Mouse (Mus musculus) hindbrain, embryonic 16.5 days (tissue): ENCODE data around the gene Mfsd12. TPM values are rescaled to one million over a fixed set of nuclear protein-coding genes. Genes with fewer than 3 reads are reported as not detected.

ENCODE experiments used
- ATAC-seq: fragments of 200-750 bp; cut with Nextera tagmentation; 2 replicates; pipeline ENCODE4 v1.8.0; 2017; ENCODE audit warnings: moderate TSS enrichment, moderate library complexity
- H3K27ac ChIP-seq: fragments of 300-500 bp; sonication (generic); 2 replicates; pipeline ENCODE4 v1.5.1; 2014; ENCODE audit warnings: low read depth, mild to moderate bottlenecking, control low read depth, low read length, moderate library complexity
- H3K27me3 ChIP-seq: fragments of 300-500 bp; sonication (generic); replicated peaks from 2 replicates; pipeline ENCODE4 v1.6.1; 2014; ENCODE audit warnings: low read length; ENCODE audit not compliant: control insufficient read depth, insufficient read depth
- H3K36me3 ChIP-seq: fragments of 300-500 bp; sonication (generic); 2 replicates; pipeline ENCODE4 v1.6.1; 2014; ENCODE audit warnings: mild to moderate bottlenecking, low read length, moderate library complexity, mixed read lengths; ENCODE audit not compliant: control insufficient read depth, insufficient read depth
- H3K4me1 ChIP-seq: fragments of 300-500 bp; sonication (generic); 2 replicates; pipeline ENCODE4 v1.6.1; 2014; ENCODE audit warnings: low read depth, low read length; ENCODE audit not compliant: control insufficient read depth, insufficient read depth
- H3K4me2 ChIP-seq: fragments of 300-500 bp; sonication (generic); 2 replicates; pipeline ENCODE4 v1.6.1; 2014; ENCODE audit warnings: mild to moderate bottlenecking, low read length, control low read depth, moderate library complexity
- H3K4me3 ChIP-seq: fragments of 300-500 bp; sonication (generic); 2 replicates; pipeline ENCODE4 v1.5.1; 2014; ENCODE audit warnings: mild to moderate bottlenecking, low read length, control low read depth, moderate library complexity
- H3K9ac ChIP-seq: fragments of 300-500 bp; sonication (generic); 2 replicates; pipeline ENCODE4 v1.6.1; 2014; ENCODE audit warnings: low read depth, mild to moderate bottlenecking, control low read depth, low read length, moderate library complexity
- H3K9me3 ChIP-seq: fragments of 300-500 bp; sonication (generic); 2 replicates; pipeline ENCODE4 v1.6.1; 2014; ENCODE audit warnings: mild to moderate bottlenecking, low read length, moderate library complexity; ENCODE audit not compliant: control insufficient read depth
- WGBS: fragments of 180-500 bp; shearing (Covaris S2); extraction: QIAGEN DNeasy Blood & Tissue Kit; methylation state at CpG from one replicate; pipeline ENCODE4 v1.1.7; 2014; 5-methylcytosine and 5-hydroxymethylcytosine counted together
- polyA plus RNA-seq: library from polyadenylated mRNA; unstranded; fragments of >200 nt; fragmentation: Nextera tagmentation; extraction: Ambion mirVana; gene quantifications from 2 replicates; pipeline ENCODE4 v1.2.1, GENCODE M21; 2015

Gene Mfsd12
- polyA plus RNA-seq, 1 experiment from 2014 or later, result 17.5 TPM

DNA sequence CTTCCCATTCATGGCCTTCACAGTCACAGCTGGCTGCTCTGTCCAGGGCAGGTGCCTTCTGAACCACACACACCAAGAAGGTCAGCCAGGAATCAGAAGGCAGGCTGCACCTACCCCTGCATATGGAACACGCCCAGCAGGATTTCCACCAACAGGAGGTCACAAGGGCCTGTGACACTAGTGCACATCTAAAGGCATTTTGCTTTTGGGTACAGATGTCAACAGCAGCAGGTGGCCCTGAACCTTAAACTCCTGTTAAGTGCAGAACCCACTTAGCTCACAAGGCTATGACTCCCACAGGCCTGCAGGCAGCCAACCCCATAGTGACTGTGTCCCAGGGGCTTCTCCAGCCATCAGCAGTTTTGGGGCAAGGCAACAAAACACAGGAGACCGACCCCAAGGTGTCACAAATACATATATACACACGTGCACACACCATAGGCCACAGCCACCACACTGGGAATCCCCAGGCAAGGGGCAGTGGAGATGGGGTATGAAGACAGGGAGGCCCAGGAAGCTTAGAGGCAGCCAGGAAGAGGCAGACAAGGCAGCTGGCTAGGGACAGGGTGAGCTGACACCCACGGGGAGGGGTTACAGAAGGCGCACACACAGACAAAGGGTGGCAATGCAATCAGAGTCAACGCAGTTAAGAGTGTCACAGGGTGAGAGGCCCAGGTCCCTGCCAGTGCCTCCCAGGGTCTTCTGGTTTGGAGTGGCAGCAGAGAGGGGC is 9.4 kb downstream of the Mfsd12 start:
- Histone ChIP-seq H3K9me3 (no peaks in the 10 kb centered on the region), H3K4me2 (no peak overlapping the region), H3K4me1 (peaks cover 10% of the 10 kb centered on the region), H3K4me3 (no peak overlapping the region), H3K9ac (no peak overlapping the region), H3K27me3 (peaks cover 10% of the 10 kb centered on the region), H3K27ac (no peak overlapping the region), H3K36me3 (peaks cover 40% of the 10 kb centered on the region)
- WGBS, result 78% methylated on average over 5 of the region's 6 CpGs
- no peak for ATAC-seq

DNA sequence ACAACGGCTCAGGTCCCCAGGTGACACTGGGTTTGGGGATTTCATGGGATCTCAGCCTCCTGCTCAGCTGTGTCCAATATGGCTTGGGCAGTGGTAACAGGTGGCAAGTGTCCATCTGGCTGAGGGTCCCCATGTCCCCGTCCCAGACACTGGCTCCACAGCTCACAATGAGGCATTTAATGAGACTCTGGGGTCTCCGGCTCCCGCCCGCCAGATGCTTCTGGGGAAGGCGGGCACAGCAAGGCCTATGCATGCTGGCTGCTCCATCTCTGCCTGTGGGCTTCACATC is 9.9 kb downstream of the Mfsd12 start:
- Histone ChIP-seq H3K27ac (no peak overlapping the region), H3K36me3 (peaks cover 37% of the 10 kb centered on the region), H3K27me3 (peaks cover 8% of the 10 kb centered on the region), H3K4me2 (no peak overlapping the region), H3K4me1 (peaks cover 10% of the 10 kb centered on the region), H3K9me3 (no peaks in the 10 kb centered on the region), H3K4me3 (no peak overlapping the region), H3K9ac (no peak overlapping the region)
- 52% methylated on average over 6 of the region's 6 CpGs for WGBS
- ATAC-seq, result no peak

DNA sequence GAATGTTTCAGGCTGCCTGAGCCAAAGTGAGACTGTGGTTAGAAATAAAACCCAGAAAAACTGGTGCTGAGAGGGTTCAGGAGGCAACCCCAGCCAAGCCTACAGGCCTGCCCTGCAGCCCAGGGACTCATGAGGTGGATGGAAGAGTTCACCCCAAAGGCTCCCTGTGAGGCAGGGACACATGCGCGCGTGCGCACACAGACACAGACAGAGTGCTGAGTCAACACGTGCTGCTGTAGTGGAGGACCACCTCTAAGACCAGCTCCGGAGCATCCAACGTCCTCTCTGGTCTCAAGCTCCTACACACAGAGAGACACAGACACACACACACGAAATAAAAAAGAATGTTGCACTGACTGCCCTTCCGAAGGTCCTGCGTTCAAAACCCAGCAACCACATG is 18.0 kb downstream of the Mfsd12 start:
- Histone ChIP-seq H3K9me3 (no peaks in the 10 kb centered on the region), H3K36me3 (peaks cover 4% of the 10 kb centered on the region; the same call in 1 of the 2 replicates), H3K4me3 (no peak overlapping the region), H3K27me3 (no peaks in the 10 kb centered on the region), H3K4me2 (no peak overlapping the region), H3K9ac (no peak overlapping the region), H3K27ac (no peak overlapping the region), H3K4me1 (peaks cover 20% of the 10 kb centered on the region)
- WGBS, result 93% methylated on average over 10 of the region's 10 CpGs
- ATAC-seq, result no peak

DNA sequence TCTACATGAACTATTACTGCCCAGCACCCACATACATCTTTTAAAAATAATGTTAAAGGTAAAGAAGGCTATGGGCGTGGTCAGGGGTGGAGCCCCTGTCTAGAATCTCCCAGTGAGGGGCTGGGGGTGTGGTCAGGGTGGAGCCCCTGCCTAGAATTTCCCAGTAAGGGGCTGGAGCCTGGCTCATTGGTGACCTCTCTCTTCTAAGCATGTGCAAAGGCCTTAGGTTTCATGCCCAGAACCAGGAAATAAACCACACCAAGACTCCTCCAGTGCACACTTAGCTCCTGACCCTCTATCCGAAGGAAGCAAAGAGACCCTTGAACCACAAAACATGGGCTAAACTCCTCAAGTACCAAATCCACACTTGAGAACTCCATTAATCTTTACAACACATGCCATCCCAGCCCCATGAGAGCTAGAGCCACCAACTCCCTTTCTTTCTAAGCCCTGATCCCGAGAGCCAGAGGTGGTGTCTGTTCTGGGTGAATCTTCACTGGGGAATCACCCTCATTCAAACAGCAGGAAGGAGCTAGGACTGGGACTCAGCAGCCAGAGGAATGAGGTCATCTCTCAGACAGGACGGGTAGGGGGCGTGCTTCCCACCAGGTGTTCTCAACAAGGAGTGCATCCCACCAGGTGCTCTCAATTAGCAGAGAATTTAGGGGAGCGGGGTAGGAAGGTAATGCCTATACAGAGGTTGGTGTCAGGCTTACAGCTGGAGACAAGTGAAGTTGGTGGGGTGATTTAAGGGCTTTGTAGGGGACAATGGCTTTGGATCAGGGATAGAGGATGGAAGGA is 19.5 kb downstream of the Mfsd12 start:
- H3K4me2 ChIP-seq, result peak overlapping the region; percentile 87
- peak overlapping the region; percentile 75 for H3K9ac ChIP-seq
- H3K4me1 ChIP-seq, result peaks cover 20% of the 10 kb centered on the region
- no peaks in the 10 kb centered on the region for H3K9me3 ChIP-seq
- H3K4me3 ChIP-seq, result peak overlapping the region; percentile 57
- no peak overlapping the region for H3K27ac ChIP-seq
- ATAC-seq, result no peak
- no peaks in the 10 kb centered on the region for H3K27me3 ChIP-seq
- WGBS, result 40% methylated on average over 6 of the region's 6 CpGs
- H3K36me3 ChIP-seq, result no peaks in the 10 kb centered on the region

DNA sequence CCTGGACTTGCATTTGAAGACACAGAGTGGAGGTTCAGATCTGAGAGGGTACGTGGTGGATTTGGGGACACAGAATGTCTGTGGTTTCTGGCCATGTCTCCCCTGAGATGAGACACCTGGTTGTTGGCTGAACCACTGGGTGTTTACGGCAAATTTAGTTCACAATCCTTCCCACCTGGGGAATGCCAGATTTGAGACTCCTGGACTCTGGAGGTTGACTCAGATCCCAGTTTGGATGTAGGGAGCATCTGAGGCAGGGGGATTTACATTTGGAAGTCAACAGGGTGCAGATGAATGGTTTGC is 20.0 kb downstream of the Mfsd12 start:
- Histone ChIP-seq H3K9me3 (no peaks in the 10 kb centered on the region), H3K4me2 (peak overlapping the region; percentile 87), H3K36me3 (no peaks in the 10 kb centered on the region), H3K27me3 (no peaks in the 10 kb centered on the region), H3K4me3 (peak overlapping the region; percentile 57), H3K27ac (no peak overlapping the region; the same call in 1 of the 2 replicates), H3K9ac (peak overlapping the region; percentile 75), H3K4me1 (peaks cover 20% of the 10 kb centered on the region)
- WGBS, result 37% methylated on average over 2 of the region's 2 CpGs
- ATAC-seq, result no peak

DNA sequence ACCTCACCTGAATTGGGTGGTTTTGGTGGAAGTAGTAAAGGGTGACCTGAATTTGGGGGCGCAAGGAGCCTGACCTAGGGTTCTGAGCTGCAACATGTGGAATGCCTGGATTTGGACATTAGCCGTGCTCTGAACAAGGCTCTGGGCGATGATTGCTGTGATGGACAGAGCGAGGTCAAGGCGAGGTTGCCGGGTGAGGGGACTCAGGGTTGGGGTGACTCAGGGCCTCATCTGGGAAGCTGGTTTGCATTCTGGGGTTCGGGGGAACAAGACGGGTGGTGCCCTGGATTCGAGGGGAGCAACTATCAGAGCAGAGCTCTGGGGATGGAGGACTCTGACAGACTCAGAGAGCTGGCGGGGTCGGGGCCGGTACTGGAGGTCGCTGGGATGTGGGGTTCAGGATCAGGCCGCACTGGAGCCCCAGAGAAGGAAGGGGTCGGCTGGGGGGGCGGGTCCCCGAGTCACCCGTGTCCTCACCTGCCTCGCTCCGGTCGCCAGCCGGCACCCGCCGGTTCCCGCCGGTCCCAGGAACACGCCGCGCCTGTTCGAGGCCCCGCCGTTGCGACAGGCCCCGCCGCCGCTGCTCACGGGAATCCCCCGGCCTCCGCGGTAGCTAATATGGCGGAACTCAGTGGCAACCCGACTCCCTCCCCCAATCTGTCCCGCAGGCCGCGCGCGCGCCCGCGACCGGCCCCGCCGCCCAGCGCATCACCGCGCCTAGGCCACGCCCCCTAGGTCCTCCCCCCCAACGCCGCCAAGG is 20.7 kb downstream of the Mfsd12 start, which contains the start of gene Fzr1:
Gene Fzr1, minus strand, starts transcription at position 724 of the 760 bp plus-strand sequence.
- Histone ChIP-seq H3K27me3 (no peaks in the 10 kb centered on the region), H3K36me3 (no peaks in the 10 kb centered on the region), H3K4me1 (peaks cover 20% of the 10 kb centered on the region), H3K4me2 (peak within 1 kb of the TSS; percentile 87), H3K4me3 (peak within 1 kb of the TSS; percentile 57), H3K9me3 (no peaks in the 10 kb centered on the region), H3K9ac (peak within 1 kb of the TSS; percentile 75), H3K27ac (peak within 1 kb of the TSS; percentile 72)
- peak; percentile 32 for ATAC-seq
- WGBS, result under 1% methylated on average over 50 of the region's 59 CpGs

DNA sequence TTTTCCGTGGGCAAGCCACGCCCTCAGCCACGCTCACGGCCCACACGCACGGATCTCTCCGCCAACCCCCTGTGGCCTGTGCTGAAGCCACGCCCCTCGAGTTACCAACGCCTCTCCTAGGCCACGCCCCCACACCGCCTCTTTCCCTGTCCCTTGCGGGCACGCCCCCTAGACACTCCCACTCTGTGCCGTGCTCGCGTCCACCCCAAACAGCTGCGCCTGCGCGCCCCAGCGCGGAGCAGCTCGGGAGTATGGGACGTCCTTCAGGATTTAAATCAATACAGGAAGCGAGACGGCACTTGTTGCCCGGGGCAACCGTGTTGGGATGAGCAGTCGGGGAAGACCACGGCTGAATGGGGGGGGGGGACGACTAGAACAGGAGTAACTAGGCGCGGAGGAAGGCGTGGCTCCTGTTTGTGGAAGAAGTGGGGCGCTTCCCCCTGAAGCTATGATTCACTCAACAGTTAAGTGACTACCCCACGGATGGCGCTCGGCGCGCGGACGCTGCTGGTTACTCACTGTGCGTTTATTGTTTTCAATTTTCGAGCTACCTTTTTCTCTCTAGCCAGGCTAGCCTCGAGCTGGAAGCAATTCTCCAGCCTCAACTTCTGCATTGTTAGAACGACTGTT is 21.4 kb downstream of the Mfsd12 start:
- Histone ChIP-seq H3K27ac (peak overlapping the region; percentile 68), H3K36me3 (no peaks in the 10 kb centered on the region), H3K4me3 (peak overlapping the region; percentile 57), H3K4me1 (peaks cover 20% of the 10 kb centered on the region), H3K4me2 (peak overlapping the region; percentile 64), H3K9ac (peak overlapping the region; percentile 60), H3K9me3 (no peaks in the 10 kb centered on the region), H3K27me3 (no peaks in the 10 kb centered on the region)
- under 1% methylated on average over 44 of the region's 46 CpGs for WGBS
- ATAC-seq, result peak; percentile 96

DNA sequence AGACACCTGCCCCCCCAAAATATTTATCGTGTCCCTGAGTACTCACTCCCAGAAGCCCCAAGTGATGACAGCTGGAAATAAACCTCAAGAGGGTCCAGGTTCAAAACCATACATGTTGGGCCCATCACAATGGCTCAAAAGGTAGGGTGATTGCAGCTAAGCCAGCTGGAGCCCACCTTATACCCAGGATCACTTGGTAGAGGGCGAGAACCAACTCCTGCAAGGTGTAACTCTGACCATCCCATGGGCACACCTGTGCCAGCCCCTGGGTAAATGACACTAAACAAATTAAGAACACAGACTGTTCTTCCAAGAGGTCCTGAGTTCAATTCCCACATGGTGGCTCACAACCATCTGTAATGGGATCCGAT is 21.9 kb downstream of the Mfsd12 start:
- Histone ChIP-seq H3K4me2 (peak overlapping the region; percentile 64), H3K9ac (peak overlapping the region; percentile 60), H3K27me3 (no peaks in the 10 kb centered on the region), H3K9me3 (no peaks in the 10 kb centered on the region), H3K4me1 (peaks cover 20% of the 10 kb centered on the region), H3K36me3 (no peaks in the 10 kb centered on the region), H3K27ac (peak overlapping the region; percentile 68; the same call in 1 of the 2 replicates), H3K4me3 (peak overlapping the region; percentile 57)
- no peak for ATAC-seq
- 64% methylated on average over 3 of the region's 3 CpGs for WGBS
